Mouse (Mus musculus) heart, embryonic 16.5 days (tissue): ENCODE measurements at regions not wholly inside any gene's neighbourhood (a gene's known extent, or its start where the extent isn't known, plus 50 kb on each side); places are given as distances from the start of the nearest gene placed in this dataset.

Source experiments
- ATAC-seq: fragments of 200-750 bp; cut with Nextera tagmentation; replicated peaks from 2 replicates; pipeline ENCODE4 v1.8.0; 2017; ENCODE audit warnings: moderate number of reproducible peaks; ENCODE audit not compliant: insufficient read depth, low FRiP score; ENCODE audit errors: extremely low read depth
- H3K27ac ChIP-seq: fragments of 300-500 bp; sonication (generic); 2 replicates; pipeline ENCODE4 v1.5.1; 2014; ENCODE audit warnings: mild to moderate bottlenecking, low read length, control low read depth, moderate library complexity
- H3K27me3 ChIP-seq: fragments of 300-500 bp; sonication (generic); 2 replicates; pipeline ENCODE4 v1.6.1; 2014; ENCODE audit warnings: low read length, mixed read lengths; ENCODE audit not compliant: control insufficient read depth, insufficient read depth
- H3K36me3 ChIP-seq: fragments of 300-500 bp; sonication (generic); 2 replicates; pipeline ENCODE4 v1.6.1; 2014; ENCODE audit not compliant: control insufficient read depth, insufficient read depth
- H3K4me1 ChIP-seq: fragments of 300-500 bp; sonication (generic); 2 replicates; pipeline ENCODE4 v1.6.1; 2014; ENCODE audit warnings: low read length, mixed read lengths; ENCODE audit not compliant: control insufficient read depth, insufficient read depth
- H3K4me2 ChIP-seq: fragments of 300-500 bp; sonication (generic); 2 replicates; pipeline ENCODE4 v1.6.1; 2014; ENCODE audit warnings: low read depth, mild to moderate bottlenecking, control low read depth, low read length
- H3K4me3 ChIP-seq: fragments of 300-500 bp; sonication (generic); 2 replicates; pipeline ENCODE4 v1.5.1; 2014; ENCODE audit warnings: mild to moderate bottlenecking, control low read depth, low read length
- H3K9ac ChIP-seq: fragments of 300-500 bp; sonication (generic); 2 replicates; pipeline ENCODE4 v1.6.1; 2014; ENCODE audit warnings: low read length, control low read depth
- H3K9me3 ChIP-seq: fragments of 300-500 bp; sonication (generic); replicated peaks from 2 replicates; pipeline ENCODE4 v1.6.1; 2016; ENCODE audit warnings: low read length; ENCODE audit not compliant: control insufficient read depth
- WGBS: fragments of 180-500 bp; shearing (Covaris S2); extraction: QIAGEN DNeasy Blood & Tissue Kit; methylation state at CpG from one replicate; pipeline ENCODE4 v1.1.7; 2014; 5-methylcytosine and 5-hydroxymethylcytosine counted together

DNA sequence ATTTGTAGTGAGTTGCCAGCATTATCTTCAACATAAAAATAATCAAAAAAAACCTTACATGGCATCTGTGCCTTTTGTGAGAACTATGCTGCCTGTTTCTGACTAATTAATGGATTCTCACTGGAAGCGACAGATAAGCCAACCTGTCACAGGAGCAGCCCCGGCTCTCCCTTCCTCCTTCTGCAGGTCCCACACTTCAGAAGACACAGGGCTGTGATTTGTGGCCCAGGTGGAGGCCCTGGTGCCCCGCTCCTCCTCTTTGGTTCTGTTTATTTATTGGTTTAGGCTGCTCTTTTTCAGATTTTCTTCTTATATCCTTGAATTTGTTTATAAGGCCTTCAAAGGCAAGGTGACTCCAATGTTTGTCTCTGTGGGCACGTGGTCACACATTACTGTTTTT is 80.0 kb upstream of the Rasgrp1 start:
- ATAC-seq, result no peak
- Histone ChIP-seq H3K27me3 (no peaks in the 10 kb centered on the region), H3K9ac (no peak overlapping the region), H3K4me3 (no peak overlapping the region), H3K27ac (no peak overlapping the region), H3K9me3 (no peaks in the 10 kb centered on the region; the same call in 1 of the 2 replicates), H3K4me1 (no peaks in the 10 kb centered on the region), H3K36me3 (no peaks in the 10 kb centered on the region), H3K4me2 (no peak overlapping the region)
- WGBS, result 64% methylated on average over 4 of the region's 4 CpGs

DNA sequence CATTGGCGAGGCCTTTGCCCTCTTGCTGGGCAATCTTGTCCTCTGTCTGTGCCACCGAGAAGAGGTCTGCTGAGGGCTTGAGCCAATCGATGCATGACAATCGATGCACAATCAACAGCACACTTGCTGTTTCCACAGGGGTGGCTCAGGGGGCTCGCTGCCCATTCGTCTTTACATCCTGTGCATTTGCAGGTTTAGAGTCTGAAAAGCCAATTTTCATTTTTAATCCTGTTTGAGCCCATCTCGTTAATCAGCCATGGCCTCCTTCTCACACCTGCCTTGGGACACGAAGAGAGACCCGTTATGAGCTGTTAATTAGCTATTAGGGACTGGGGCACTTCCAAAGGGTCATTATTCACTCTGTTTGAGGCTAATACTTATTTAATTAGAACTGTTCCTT is 86.4 kb upstream of the Rasgrp1 start:
- no peak overlapping the region for H3K4me3 ChIP-seq
- no peak for ATAC-seq

DNA sequence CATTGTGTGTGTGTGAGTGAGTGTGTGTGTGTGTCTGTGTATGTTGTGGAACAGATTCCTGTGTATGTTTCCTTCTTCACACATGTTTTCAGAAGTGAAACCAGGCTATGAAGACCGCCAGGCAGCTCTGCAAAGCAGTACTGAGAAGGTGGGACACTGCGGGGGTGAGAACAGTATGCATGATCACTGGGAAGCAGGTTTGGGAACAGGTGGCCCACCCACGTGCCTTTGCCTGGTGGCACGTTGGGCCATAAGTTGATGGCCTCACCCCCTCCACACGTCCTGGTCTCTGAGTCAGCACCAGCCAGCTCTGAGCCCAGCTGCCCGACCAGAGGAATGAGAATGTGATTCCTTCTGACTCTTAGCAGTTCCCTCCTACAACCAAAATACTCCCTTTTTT is 89.2 kb upstream of the Rasgrp1 start:
- H3K4me2 ChIP-seq, result no peak overlapping the region
- H3K9me3 ChIP-seq, result no peaks in the 10 kb centered on the region
- no peaks in the 10 kb centered on the region for H3K27me3 ChIP-seq
- no peak for ATAC-seq
- 41% methylated on average over 6 of the region's 6 CpGs for WGBS
- H3K4me3 ChIP-seq, result no peak overlapping the region
- H3K9ac ChIP-seq, result no peak overlapping the region
- no peaks in the 10 kb centered on the region for H3K4me1 ChIP-seq
- no peaks in the 10 kb centered on the region for H3K36me3 ChIP-seq
- no peak overlapping the region for H3K27ac ChIP-seq

More for the DNA sequence above, 86.4 kb upstream of the Rasgrp1 start:
- Histone ChIP-seq H3K27ac (no peak overlapping the region), H3K36me3 (no peaks in the 10 kb centered on the region), H3K4me2 (no peak overlapping the region), H3K9ac (no peak overlapping the region), H3K4me1 (no peaks in the 10 kb centered on the region), H3K27me3 (no peaks in the 10 kb centered on the region), H3K9me3 (no peaks in the 10 kb centered on the region; the same call in 1 of the 2 replicates)
- 64% methylated on average over 9 of the region's 9 CpGs for WGBS

DNA sequence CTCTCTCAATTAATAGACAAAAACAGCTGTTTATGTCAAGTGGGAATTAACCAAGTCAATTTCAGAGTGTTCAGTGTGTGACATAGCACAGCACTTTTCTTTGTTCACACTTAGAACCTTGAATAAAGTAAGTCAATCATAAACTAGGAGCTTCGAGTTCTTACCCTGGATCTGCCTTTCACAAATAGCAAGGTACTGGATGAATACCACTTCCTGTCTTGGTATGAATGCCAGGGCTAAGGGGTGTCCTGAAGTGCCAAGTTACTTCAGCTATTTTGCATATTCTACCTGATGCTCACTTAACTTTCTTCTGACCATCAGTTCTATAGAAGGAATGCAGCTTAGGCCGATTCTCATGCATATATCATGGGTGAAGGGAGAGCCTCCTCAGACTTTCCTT is 90.1 kb upstream of the Rasgrp1 start:
- H3K9ac ChIP-seq, result no peak overlapping the region
- no peaks in the 10 kb centered on the region for H3K9me3 ChIP-seq
- 68% methylated on average over 2 of the region's 2 CpGs for WGBS
- ATAC-seq, result no peak
- no peak overlapping the region for H3K4me3 ChIP-seq
- H3K36me3 ChIP-seq, result no peaks in the 10 kb centered on the region
- no peak overlapping the region for H3K4me2 ChIP-seq
- no peak overlapping the region for H3K27ac ChIP-seq
- no peaks in the 10 kb centered on the region for H3K27me3 ChIP-seq
- H3K4me1 ChIP-seq, result no peaks in the 10 kb centered on the region

DNA sequence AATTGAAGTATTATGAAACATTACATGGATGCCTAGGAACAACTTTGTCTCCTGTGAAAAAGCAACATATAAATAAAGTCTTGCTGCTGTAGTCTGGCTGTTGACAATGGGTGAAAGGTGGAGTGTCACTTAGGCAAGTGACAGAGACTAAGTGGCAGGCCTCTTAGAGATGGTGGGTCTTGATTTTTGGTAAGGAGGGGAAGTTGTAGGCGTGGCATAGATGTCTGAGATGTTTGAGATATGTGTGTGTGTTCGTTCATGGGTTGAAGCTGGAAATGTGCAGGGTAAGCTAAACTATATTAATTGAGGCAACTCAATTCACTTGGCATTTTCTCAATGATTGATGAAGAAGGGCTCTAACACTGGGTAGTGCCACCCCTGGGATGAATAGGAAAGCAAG is 90.7 kb upstream of the Rasgrp1 start:
- H3K27me3 ChIP-seq, result no peaks in the 10 kb centered on the region
- no peak overlapping the region for H3K4me2 ChIP-seq
- no peak overlapping the region for H3K9ac ChIP-seq
- H3K9me3 ChIP-seq, result no peaks in the 10 kb centered on the region
- no peak overlapping the region for H3K4me3 ChIP-seq
- no peaks in the 10 kb centered on the region for H3K4me1 ChIP-seq
- no peak for ATAC-seq
- no peaks in the 10 kb centered on the region for H3K36me3 ChIP-seq
- WGBS, result 56% methylated on average over 2 of the region's 2 CpGs
- H3K27ac ChIP-seq, result no peak overlapping the region

DNA sequence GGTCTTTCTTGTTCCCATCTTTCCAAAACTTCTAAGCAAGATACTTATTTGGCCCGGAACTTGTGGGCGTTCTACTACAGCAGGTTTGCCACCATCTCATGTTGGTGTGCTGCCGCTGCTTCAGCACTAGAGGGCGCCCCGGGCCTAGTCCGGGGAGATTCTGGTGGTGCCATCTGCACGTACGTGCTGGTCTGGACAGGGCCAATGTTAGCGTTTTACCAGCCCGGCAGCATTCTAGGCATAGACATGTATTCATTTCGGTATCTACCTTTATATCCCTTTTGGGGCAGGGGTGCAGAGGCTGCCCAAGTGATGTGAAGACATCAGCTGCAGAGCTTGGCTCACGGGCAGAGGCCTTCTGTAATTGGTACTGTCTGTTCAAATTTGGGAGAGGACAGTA is 95.3 kb upstream of the Rasgrp1 start:
- no peaks in the 10 kb centered on the region for H3K9me3 ChIP-seq
- no peak overlapping the region for H3K27ac ChIP-seq
- WGBS, result 82% methylated on average over 12 of the region's 12 CpGs
- no peak overlapping the region for H3K4me3 ChIP-seq
- no peak overlapping the region for H3K4me2 ChIP-seq
- no peaks in the 10 kb centered on the region for H3K4me1 ChIP-seq
- no peaks in the 10 kb centered on the region for H3K27me3 ChIP-seq
- no peak overlapping the region for H3K9ac ChIP-seq
- H3K36me3 ChIP-seq, result no peaks in the 10 kb centered on the region
- ATAC-seq, result no peak

DNA sequence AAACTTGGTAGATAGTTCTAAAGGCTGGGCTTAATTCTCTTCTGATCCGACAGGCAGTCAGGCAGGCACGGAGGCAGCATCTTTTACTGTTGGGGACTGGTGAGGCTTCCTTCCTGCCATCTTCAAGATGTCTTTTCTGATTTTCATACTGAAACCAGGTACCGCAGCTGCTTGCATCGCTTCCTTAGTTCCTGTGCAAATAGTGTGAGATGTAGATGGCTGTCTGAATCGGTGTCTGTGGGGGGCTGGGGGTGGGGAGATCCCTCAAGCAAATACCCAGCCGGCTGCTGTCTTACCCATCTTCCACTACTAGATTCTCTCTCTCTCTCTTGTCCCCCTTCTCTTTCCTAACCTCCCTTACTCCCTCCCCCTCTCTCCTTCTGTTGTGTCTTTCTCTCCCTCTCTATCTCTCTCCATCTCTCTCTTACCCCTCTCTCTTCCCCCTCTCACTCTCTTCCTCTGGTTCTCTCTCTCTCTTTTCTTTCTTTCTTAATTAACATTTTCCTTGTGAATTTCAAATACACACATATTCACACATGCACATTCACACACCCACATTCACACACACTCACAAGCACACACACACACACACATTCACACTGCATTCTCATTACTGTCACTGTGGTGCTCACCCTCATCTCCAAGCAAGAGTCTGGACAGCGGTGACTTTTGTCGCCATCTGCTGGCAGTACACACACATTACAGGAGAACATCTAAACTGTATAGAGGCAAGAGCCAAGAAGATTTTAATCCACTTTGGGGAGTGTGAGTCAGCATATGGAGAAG is 96.0 kb upstream of the Rasgrp1 start:
- 64% methylated on average over 8 of the region's 8 CpGs for WGBS
- ATAC-seq, result no peak; the same call in 1 of the 2 replicates
- no peak overlapping the region for H3K4me3 ChIP-seq

DNA sequence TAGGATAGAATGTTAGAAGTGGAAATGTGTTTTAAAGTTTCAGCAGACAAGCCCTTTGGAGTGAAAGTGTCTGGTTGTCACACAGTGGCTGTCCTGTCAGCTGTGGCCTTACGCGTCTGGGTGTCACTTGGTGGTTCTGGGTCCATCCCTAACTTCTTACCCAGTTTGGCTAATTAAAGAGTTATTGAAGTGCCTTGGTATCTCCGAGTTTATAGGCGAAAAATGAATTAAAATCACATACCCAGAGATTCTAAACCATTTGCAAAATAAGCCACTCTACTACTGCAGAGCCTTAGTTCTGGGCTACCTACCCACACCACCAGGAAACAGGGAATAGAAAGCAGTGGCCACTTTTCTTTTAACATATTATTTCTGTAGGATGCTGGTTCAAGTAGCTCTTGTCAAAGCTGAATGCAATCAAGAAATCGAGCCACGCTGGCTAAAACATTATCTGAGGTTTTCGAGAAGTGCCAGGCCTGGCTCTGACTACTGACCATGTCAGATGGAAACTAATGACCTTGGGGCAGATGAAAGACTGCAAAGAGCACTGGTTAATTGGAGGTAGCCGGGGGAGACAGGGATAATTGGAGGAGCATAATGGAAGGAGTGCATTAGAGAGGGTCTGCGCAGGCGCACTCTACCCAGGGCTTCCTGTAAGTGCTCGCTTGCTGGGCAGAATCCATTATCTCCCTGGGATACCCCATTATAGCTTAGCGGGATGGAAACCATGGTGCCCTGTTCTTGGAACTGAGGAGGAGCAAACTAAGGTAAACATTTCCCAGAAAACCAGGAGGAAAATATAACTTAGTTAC is 96.8 kb upstream of the Rasgrp1 start:
- no peak for ATAC-seq
- Histone ChIP-seq H3K9ac (no peak overlapping the region; the same call in 1 of the 2 replicates), H3K36me3 (no peaks in the 10 kb centered on the region), H3K4me1 (peaks cover 4% of the 10 kb centered on the region), H3K4me3 (no peak overlapping the region), H3K4me2 (no peak overlapping the region), H3K9me3 (no peaks in the 10 kb centered on the region), H3K27ac (no peak overlapping the region), H3K27me3 (no peaks in the 10 kb centered on the region)
- WGBS, result 63% methylated on average over 12 of the region's 12 CpGs

More for the DNA sequence above, 96.0 kb upstream of the Rasgrp1 start:
- no peaks in the 10 kb centered on the region for H3K9me3 ChIP-seq
- H3K36me3 ChIP-seq, result no peaks in the 10 kb centered on the region
- H3K27ac ChIP-seq, result no peak overlapping the region
- H3K9ac ChIP-seq, result no peak overlapping the region
- H3K4me2 ChIP-seq, result no peak overlapping the region
- H3K27me3 ChIP-seq, result no peaks in the 10 kb centered on the region
- H3K4me1 ChIP-seq, result no peaks in the 10 kb centered on the region

DNA sequence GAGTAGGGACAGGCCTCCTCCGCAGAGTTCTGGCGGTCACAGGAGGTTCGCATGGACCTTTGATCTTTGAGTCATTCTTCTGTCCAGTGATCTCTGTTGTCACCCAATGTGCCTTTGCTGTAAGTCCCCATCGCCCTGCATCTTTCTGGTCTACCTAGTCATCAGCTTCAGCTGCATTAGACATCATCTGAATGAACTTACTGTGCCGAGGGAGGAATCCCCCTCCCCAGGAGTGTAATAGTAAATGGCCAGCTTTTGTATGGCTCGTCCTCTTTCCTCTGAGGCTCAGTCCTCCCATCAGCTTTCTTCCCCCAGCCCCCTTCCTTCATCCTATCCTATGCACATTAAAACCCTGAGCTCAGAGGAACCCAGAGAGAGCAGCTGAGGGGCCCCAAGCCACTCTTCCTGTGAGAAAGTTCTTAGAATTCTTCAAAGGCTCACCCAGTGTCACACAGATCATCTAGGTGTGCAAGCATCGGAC is 98.0 kb upstream of the Rasgrp1 start:
- H3K9me3 ChIP-seq, result no peaks in the 10 kb centered on the region
- H3K36me3 ChIP-seq, result no peaks in the 10 kb centered on the region
- 64% methylated on average over 7 of the region's 7 CpGs for WGBS
- no peak overlapping the region for H3K27ac ChIP-seq
- no peaks in the 10 kb centered on the region for H3K27me3 ChIP-seq
- ATAC-seq, result no peak
- H3K4me2 ChIP-seq, result no peak overlapping the region
- H3K9ac ChIP-seq, result no peak overlapping the region
- H3K4me1 ChIP-seq, result peaks cover 4% of the 10 kb centered on the region
- no peak overlapping the region for H3K4me3 ChIP-seq
